Mouse (Mus musculus) T-cell, adult 2 months (primary cell): Measurements from ENCODE around the gene Sdr16c6.

Source experiments
- DNase-seq: peaks from one replicate; pipeline ENCODE4 v3.0.0; 2022; ENCODE audit warnings: low spot score

Gene Sdr16c6

GRCm38 (mm10) chr4:4077372-4077771 lies at the start of gene Sdr16c6:
Gene Sdr16c6, minus strand, starts transcription at chr4:4077522.
- no peak for DNase-seq

- DNase-seq = no peak
Measured at GRCm38 (mm10) chr4:4080180-4080579, 2.9 kb upstream of the Sdr16c6 start.

GRCm38 (mm10) chr4:4079132-4079531 lies 1.8 kb upstream of the Sdr16c6 start:
- DNase-seq = no peak

GRCm38 (mm10) chr4:4076001-4076400 lies 1.3 kb downstream of the Sdr16c6 start:
- no peak for DNase-seq
